Mouse (Mus musculus) MEL (cell line): ENCODE measurements around the gene Olfr933. TPM values are rescaled to one million over a fixed set of nuclear protein-coding genes. Genes with fewer than 3 reads are reported as not detected.

Experiments used
- polyA plus RNA-seq, 2 experiments: library from polyadenylated mRNA; stranded (reverse) in 1 of 2; unstranded in 1 of 2; fragments of >175 nt in 1 of 2; fragments of >200 nt in 1 of 2; gene quantifications; 2 replicates each; pipeline versions ENCODE4 v1.2.1 to v1.2.4; 2012; ENCODE audit warnings: low replicate concordance in 2 of 2, low read depth in 1 of 2; ENCODE audit not compliant: insufficient read length in 2 of 2, insufficient read depth in 1 of 2, missing spikeins in 1 of 2
- total RNA-seq: library from RNA; depleted of rRNA; stranded (reverse); fragments of 300-350 nt; gene quantifications from 2 replicates; pipeline ENCODE4 v1.2.3, GENCODE M21; 2012; rRNA removed

Gene Olfr933
- total and polyA plus RNA-seq, 3 experiments: not detected

Other genes with a start within 250 kb of the Olfr933 start
- not detected in 2 replicates for gene Olfr920, start 220.0 kb upstream of the Olfr933 start, total RNA-seq
- gene Olfr920, start 220.0 kb upstream of the Olfr933 start, polyA plus RNA-seq: not detected
- gene Olfr921, start 199.2 kb upstream of the Olfr933 start, total RNA-seq: not detected in 2 replicates
- not detected for gene Olfr921, start 199.2 kb upstream of the Olfr933 start, polyA plus RNA-seq
- not detected in 2 replicates for gene Olfr922, start 157.7 kb upstream of the Olfr933 start, total RNA-seq
- gene Olfr922, start 157.7 kb upstream of the Olfr933 start, polyA plus RNA-seq: not detected
- gene Olfr923, start 145.8 kb upstream of the Olfr933 start, total RNA-seq: not detected in 2 replicates
- gene Olfr923, start 145.8 kb upstream of the Olfr933 start, polyA plus RNA-seq: not detected
- gene Olfr924, start 127.9 kb upstream of the Olfr933 start, total RNA-seq: not detected in 2 replicates
- not detected for gene Olfr924, start 127.9 kb upstream of the Olfr933 start, polyA plus RNA-seq
- not detected in 2 replicates for gene Olfr26, start 117.3 kb upstream of the Olfr933 start, total RNA-seq
- not detected for gene Olfr26, start 117.3 kb upstream of the Olfr933 start, polyA plus RNA-seq
- gene Olfr926, start 95.2 kb upstream of the Olfr933 start, total RNA-seq: not detected in 2 replicates
- gene Olfr926, start 95.2 kb upstream of the Olfr933 start, polyA plus RNA-seq: not detected
- not detected in 2 replicates for gene Olfr930, start 42.5 kb upstream of the Olfr933 start, total RNA-seq
- not detected for gene Olfr930, start 42.5 kb upstream of the Olfr933 start, polyA plus RNA-seq
- gene Olfr934, start 16.0 kb downstream of the Olfr933 start, total RNA-seq: not detected in 2 replicates
- gene Olfr934, start 16.0 kb downstream of the Olfr933 start, polyA plus RNA-seq: not detected
- gene Olfr935, start 27.4 kb downstream of the Olfr933 start, total RNA-seq: not detected in 2 replicates
- gene Olfr935, start 27.4 kb downstream of the Olfr933 start, polyA plus RNA-seq: not detected
- gene Olfr146, start 51.1 kb downstream of the Olfr933 start, total RNA-seq: not detected in 2 replicates
- not detected for gene Olfr146, start 51.1 kb downstream of the Olfr933 start, polyA plus RNA-seq
- not detected in 2 replicates for gene Olfr937, start 92.6 kb downstream of the Olfr933 start, total RNA-seq
- gene Olfr937, start 92.6 kb downstream of the Olfr933 start, polyA plus RNA-seq: not detected
- gene Olfr938, start 106.6 kb downstream of the Olfr933 start, total RNA-seq: not detected in 2 replicates
- not detected for gene Olfr938, start 106.6 kb downstream of the Olfr933 start, polyA plus RNA-seq
- not detected in 2 replicates for gene Olfr27, start 155.8 kb downstream of the Olfr933 start, total RNA-seq
- gene Olfr27, start 155.8 kb downstream of the Olfr933 start, polyA plus RNA-seq: not detected
- not detected in 2 replicates for gene Olfr943, start 194.0 kb downstream of the Olfr933 start, total RNA-seq
- gene Olfr943, start 194.0 kb downstream of the Olfr933 start, polyA plus RNA-seq: not detected
- gene Olfr944, start 229.6 kb downstream of the Olfr933 start, total RNA-seq: not detected in 2 replicates
- gene Olfr944, start 229.6 kb downstream of the Olfr933 start, polyA plus RNA-seq: not detected